Mouse (Mus musculus) embryo, embryonic 10.5 days (tissue): ENCODE results near the gene Insm2.
"Not testable (repeated sequence)": the region's sequence is repeated elsewhere in the genome, so short reads cannot be mapped to it uniquely, and the experiment has no call there.

Experiments
- DNase-seq: peaks from one replicate; pipeline ENCODE4 v3.0.0-alpha.2; 2015; ENCODE audit warnings: low spot score

Insm2 gene

GRCm38 (mm10) chr12:55598887-55599561 lies at the start of gene Insm2:
TSS of gene Insm2 (plus strand) at chr12:55599427.
- peak; percentile 42 for DNase-seq

DNA sequence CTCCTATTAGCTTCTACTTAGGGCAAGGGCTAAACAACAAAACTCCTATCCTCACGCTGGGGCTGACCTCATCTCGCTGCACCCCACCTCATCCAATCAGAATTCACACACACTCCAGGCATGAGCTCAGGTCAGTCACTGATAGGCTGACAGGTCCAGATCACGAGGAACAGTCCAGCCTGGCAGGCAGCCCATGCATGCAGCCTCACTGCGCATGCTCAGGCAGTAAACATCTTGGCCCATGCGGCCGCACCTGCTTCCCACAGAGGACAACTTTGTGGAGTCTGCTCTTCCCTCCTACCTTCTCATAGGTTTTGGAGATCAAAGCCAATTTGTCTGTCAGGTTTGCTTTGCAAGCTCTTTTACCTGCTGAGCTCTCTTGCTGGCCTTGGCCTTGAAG lies 44.3 kb upstream of the Insm2 start:
- DNase-seq = not testable (repeated sequence)

GRCm38 (mm10) chr12:55557866-55558265 lies 41.4 kb upstream of the Insm2 start:
- DNase-seq = no peak

DNA sequence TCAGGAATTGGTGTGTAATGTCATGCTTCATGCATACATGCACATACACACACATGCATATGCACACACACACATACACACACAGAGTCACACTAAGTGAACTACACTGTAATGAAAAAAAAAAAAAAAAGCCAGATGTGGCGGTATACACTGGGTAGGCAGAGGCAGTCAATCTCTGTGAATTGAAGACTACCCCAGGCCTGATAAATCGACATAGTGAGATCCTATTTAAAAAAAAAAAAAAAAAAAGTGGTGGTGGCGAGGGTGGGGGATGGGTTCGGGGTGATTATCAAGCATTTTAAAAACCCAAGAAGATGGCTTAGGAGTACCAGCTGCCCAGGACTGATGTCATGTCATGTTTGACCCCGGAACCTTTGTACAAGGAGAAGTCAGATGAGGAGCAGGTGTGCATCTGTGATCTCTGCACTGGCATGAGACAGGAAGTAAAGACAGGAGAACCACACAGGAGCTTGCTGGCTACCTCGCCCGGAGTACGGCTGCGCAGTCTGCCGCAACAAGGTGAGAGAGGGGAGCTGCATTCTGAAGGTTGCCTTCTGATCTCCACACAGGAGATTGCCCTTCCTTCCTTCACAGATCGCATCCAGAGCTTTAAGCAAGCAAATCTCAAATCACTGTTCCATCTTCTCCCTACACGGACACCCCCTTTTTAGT lies 39.9 kb upstream of the Insm2 start:
- no peak for DNase-seq

DNA sequence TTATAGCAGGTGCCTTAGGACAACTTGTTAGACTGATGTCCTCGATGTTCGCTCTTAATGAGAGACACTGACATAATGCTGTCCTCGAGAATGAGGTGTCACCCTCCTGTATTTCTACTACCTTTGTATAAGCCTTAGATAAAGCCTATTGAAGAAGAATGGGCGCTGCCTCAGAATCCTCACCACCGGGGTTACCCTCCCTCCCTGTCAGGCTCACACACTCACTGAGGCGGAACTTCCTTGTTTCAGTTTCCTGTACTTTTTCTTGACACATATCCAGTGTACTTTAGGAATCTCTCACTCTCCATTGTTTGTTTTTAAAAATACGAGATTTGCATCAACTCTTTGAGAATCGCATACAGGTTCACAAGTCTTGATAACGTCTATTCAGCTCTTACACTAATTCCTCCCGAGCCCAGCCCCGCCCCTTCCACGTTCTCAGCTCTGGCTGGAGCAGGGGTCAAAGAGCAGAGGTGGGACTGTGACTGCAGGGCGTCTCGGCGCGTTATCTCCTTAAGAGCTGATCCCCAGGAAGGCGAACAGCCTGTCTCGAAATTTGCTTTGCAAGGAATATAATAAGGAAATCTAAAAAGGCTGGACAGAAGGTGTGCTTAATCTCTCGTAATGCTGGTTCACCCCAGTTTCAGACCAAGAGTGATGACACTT lies 39.1 kb upstream of the Insm2 start:
- peak; percentile 63 for DNase-seq

GRCm38 (mm10) chr12:55563742-55564141 lies 35.5 kb upstream of the Insm2 start:
- no peak for DNase-seq

- DNase-seq = no peak
Measured at GRCm38 (mm10) chr12:55564187-55564963, 34.9 kb upstream of the Insm2 start.

- DNase-seq = no peak
Measured at GRCm38 (mm10) chr12:55565206-55565605, 34.0 kb upstream of the Insm2 start, which contains the start of gene Aldoart2. TSS of gene Aldoart2 (plus strand) at chr12:55565239.

- no peak for DNase-seq
Measured at GRCm38 (mm10) chr12:55565867-55566266, 33.4 kb upstream of the Insm2 start.

GRCm38 (mm10) chr12:55566837-55567236 lies 32.4 kb upstream of the Insm2 start:
- no peak for DNase-seq

GRCm38 (mm10) chr12:55568466-55568865 lies 30.8 kb upstream of the Insm2 start:
- no peak for DNase-seq

DNA sequence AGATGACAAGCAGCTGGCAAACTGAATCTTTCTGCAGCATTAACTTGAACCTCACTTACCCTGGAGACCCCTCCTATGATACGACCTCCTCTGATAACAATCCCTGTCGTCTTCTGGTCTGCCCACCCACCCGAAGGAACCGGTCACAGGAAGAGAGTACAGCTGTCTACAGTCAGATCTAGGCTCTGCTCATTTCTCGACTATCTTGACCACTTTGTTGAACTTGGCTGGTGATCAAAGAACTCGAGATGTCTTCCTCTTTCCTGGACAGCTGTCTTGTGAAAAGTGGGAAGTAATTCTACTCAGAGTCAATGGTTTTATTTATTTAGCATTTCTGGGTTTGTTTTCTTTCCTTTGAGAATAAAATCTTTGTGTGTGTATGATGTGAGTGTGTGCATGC lies 29.6 kb upstream of the Insm2 start:
- no peak for DNase-seq

DNA sequence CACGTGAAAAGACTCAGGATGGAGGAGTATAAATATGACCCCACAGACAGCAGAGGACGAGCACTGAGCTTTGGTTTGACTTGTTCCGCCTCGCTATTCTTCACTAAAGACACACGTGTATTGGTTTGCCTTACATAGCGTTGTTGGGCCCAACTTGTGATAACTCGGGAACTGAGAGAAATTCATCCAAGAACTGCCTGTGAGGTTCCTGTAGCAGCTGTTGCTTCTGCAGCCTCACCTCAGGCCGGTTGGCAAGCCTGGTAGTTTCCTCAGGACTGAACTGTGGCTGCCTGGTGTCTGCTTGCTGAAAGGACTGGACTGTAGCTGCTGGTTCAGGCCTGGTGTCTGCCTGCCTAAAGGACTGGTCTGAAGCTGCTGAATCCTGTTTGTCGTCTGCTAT lies 28.6 kb upstream of the Insm2 start:
- no peak for DNase-seq

- no peak for DNase-seq
Measured at GRCm38 (mm10) chr12:55571181-55571580, 28.0 kb upstream of the Insm2 start.

DNA sequence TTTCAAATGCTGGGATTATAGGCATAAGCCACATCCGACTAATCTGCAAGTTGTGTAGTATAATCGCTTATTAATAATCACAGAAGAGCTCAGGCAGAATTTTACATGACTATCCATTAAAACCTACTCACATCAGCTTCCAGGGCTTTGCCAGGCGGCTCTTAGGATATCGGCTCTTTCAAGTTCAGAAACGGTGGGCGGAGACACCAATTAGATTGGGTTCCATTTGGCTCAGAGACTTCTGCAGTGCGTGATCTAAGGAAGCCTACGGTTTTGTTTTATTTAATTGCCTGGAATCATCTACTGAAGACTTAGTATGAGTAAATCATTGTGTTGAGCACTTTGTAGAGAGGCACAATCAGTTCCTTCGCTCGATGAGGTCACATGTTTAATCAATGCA lies 27.6 kb upstream of the Insm2 start:
- no peak for DNase-seq

GRCm38 (mm10) chr12:55573089-55573488 lies 26.1 kb upstream of the Insm2 start:
- DNase-seq = no peak

DNA sequence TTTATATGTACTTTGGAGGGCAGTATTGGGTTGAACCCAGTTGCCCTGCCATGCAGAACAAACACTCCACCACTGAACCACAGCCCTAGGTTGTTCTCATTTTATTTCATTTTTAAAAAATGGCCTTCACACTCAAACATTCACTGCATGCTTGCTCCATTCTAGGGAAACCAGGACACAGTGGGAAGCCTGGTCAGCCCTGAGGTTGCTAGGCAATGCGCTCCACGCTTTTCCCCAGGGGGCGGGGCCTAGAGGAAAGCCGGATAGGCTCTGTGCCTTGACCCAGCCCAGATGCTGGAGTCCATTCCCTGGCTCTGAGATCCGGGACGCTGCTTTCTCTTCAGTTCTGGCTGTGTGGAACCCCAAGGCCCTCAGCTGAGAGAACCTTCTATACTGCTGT lies 25.4 kb upstream of the Insm2 start:
- peak; percentile 67 for DNase-seq

- not testable (repeated sequence) for DNase-seq
Measured at GRCm38 (mm10) chr12:55586936-55587335, 12.3 kb upstream of the Insm2 start.

DNA sequence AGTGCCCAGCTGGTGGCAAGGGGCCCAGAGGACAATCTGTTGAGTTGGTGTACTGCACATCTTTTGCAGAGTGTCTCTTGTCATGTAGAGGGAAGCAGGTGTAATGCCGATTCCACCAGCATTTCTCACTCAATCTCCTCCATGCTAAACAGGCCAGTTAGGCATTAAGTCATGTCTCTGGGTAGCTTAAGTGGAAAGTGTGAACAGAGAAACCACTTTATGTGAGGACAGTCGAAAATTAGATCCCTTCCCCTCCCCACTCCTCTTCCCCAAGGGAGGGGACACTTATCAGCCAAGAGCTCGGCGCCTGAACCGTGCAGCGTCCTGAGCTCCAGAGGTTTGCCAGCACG lies 715 bp upstream of the Insm2 start:
- no peak for DNase-seq

DNA sequence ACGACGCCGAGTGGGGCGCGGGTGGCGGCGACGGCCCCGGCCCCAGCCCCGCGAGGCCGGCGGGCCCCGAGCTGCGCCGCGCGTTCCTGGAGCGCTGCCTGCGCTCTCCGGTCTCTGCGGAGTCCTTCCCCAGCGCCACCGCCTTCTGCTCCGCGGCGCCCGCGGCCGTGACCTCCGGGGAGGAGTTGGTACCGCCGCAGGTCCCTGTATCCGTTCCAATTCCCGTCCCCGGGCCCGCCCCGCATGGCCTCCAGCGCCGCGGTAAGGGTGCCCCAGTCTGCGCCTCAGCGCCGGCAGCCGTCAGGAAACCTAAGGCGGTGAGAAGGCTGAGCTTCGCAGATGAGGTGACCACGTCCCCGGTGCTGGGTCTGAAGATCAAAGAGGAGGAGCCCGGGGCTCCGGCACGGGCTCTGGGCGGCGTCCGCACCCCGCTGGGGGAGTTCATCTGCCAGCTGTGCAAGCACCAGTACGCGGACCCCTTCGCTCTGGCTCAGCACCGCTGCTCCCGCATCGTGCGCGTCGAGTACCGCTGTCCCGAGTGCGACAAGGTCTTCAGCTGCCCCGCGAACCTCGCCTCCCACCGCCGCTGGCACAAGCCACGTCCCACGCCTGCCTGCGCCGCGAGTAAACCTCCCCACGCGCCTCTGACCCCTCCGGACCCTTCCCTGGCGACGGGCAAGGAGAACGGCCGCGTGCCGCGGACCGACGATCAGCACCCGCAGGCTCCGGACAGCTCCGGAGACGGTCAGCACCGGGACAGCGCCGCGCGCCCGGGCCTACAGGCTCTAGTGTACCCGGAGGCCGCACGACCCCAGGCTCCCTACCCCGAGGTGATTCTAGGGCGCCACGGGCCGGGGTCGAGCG lies 644 bp downstream of the Insm2 start:
- DNase-seq = peak; percentile 81

- DNase-seq = no peak
Measured at GRCm38 (mm10) chr12:55600503-55600994, 1.3 kb downstream of the Insm2 start.
